Mouse (Mus musculus) T-helper 17 cell (primary cell): ENCODE data around the gene Tas2r106.

Experiments used
- in situ Hi-C, 2 experiments: fragments of 300-600 bp; cut with MboI, MseI; formaldehyde crosslinking; loops; 1 replicate in 1 of 2; 2 replicates in 1 of 2; pipeline ENCODE4 v1.15.1; 2025; ENCODE audit warnings: high pct_unique_total_duplicates in 2 of 2

Gene Tas2r106

GRCm38 (mm10) chr6:131678786-131679185, at the start of gene Tas2r106:
Gene Tas2r106, minus strand, starts transcription at chr6:131678886.
- in situ Hi-C loops, result no loop called here

DNA sequence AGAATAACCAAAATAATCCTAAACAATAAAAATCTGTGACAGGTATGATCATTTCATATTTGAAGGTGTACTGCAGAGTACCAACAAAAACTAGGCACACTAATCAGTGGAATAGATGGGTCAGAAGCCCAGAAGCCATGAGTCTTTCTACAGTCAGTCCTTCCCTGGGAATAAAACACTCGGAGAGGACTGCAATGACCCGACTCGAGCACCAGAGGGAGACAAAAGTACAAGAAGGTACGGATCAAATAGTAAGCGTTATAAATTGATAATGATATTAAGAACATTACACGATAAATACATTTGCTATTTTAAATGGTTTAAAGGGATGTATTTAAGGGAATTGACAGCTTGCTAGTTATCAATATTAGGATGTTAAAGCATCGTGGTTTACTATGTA, 34.1 kb upstream of the Tas2r106 start:
- in situ Hi-C loops, result no loop called here

DNA sequence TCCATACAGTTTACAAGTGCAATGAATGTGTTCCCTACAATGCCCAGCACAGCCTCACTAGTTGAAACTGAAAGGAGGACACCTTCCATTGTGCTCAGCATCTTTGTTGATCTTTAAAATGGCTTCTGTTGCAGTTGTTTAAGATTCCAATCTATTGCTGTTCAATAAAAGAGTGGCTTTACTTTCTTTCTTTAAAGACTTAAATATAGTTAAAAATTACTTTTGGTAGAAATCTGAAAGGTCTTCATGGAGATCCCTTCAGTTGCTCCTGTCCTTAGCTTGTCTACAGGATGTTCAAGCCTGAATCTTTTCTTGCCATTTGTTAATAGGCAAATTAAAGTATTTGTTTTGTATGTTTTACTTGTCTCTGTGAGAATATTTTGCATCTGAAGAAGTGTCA, 11.3 kb upstream of the Tas2r106 start, which contains the start of gene Tas2r114:
Gene Tas2r114, minus strand, starts transcription at position 101 of the 400 bp plus-strand sequence.
- in situ Hi-C loops, result no loop called here

DNA sequence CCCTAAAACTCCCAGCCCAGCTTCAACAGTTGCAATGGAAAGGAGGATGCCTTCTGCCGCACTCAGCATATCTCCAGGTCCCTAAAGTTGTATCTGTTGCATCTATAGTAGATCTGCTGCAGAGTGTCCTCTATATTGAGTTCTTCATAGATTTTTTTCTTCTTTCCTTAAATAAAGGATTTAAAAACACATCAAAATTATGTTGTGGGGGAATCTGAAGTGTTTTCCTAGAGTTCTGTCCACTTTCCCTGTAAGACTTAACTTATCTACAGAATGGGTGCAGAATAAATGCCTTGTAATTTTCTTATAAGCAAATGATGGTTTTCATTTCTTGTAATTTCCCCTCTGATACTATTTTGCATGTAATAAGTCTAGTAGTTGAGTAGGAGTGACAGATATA, 8.7 kb upstream of the Tas2r106 start, which contains the start of gene Tas2r105:
Gene Tas2r105, minus strand, starts transcription at position 101 of the 400 bp plus-strand sequence.
- in situ Hi-C loops, result no loop called here

DNA sequence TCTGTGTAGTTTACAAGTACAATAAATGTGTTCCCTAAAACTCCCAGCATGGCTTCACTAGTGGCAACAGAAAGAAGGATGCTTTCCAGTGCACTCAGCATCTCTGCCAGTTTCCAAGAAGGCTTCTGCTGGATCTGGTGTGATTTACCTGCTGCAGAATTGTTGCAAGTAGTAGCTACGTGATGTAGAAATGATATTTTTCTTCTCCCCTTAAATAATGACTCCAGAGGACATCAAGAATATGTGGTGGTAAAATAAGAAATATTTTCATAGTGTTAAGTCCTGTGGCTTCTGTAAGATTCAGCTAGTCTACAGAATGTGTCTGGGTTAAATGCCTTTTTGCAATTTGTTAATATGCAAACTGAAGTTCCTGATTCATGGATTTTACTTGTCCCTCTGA, 7.0 kb upstream of the Tas2r106 start, which contains the start of gene Tas2r104:
Gene Tas2r104, minus strand, starts transcription at position 101 of the 400 bp plus-strand sequence.
- in situ Hi-C loops, result no loop called here

- in situ Hi-C loops, result no loop called here
These were observed 18.6 kb downstream of the Tas2r106 start, which contains the start of gene Tas2r107 for GRCm38 (mm10) chr6:131660049-131660448. Gene Tas2r107, minus strand, starts transcription at chr6:131660149.

GRCm38 (mm10) chr6:131630812-131631211, 47.9 kb downstream of the Tas2r106 start, which contains the start of gene Tas2r130:
Gene Tas2r130, minus strand, starts transcription at chr6:131630912.
- in situ Hi-C loops, result no loop called here
